Mouse (Mus musculus): ENCODE measurements around the gene Rpl27a.

Gene Rpl27a

GRCm38 (mm10) chr7:109566327-109566726 lies 47.4 kb downstream of the Rpl27a start:
- DNase-seq (ENCODE audit: low spot score), result no peak

- no peak for DNase-seq (ENCODE audit: low spot score)
Measured at GRCm38 (mm10) chr7:109566841-109567768, 48.2 kb downstream of the Rpl27a start.

- DNase-seq (ENCODE audit: low spot score), result no peak
Measured at GRCm38 (mm10) chr7:109568391-109568892, 49.5 kb downstream of the Rpl27a start.
